Mouse (Mus musculus): ENCODE results near the gene Lpcat4. TPM values are rescaled to one million over a fixed set of nuclear protein-coding genes. Genes with fewer than 3 reads are reported as not detected.
"Not testable (repeated sequence)": the region's sequence is repeated elsewhere in the genome, so short reads cannot be mapped to it uniquely, and the experiment has no call there.

The Lpcat4 gene
- polyA plus RNA-seq, 1 experiment from 2014 or later: 18.5 TPM

DNA sequence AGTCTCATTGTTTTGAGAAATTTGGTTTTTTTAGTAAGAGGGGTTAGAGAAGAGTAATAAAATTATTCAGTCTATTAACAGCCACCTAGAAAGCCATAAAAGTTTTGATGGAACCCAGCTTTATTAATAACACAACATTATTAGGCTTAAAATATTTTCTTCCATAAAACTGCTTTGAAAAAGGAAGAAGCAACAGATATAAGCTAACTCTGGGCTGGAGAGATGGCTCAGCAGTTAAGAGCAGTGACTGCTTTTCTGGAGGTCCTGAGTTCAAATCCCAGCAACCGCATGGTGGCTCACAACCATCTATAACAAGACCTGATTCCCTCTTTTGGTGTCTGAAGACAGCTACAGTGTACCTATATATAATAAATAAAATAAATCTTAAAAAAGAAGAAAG, 46.8 kb downstream of the Lpcat4 start:
- peaks cover 12% of the 10 kb centered on the region for H3K4me1 ChIP-seq (replicated peaks)
- H3K9me3 ChIP-seq; H3K27me3 ChIP-seq; H3K9ac ChIP-seq; H3K36me3 ChIP-seq; H3K4me2 ChIP-seq; H3K4me3 ChIP-seq; ATAC-seq (ENCODE audit: low read depth); H3K27ac ChIP-seq (replicated peaks): not testable (repeated sequence)
- 97% methylated on average over 1 of the region's 1 CpGs for WGBS

- no peak overlapping the region for H3K9ac ChIP-seq
- H3K27me3 ChIP-seq: no peaks in the 10 kb centered on the region
- no peaks in the 10 kb centered on the region for H3K36me3 ChIP-seq
- no peak overlapping the region for H3K27ac ChIP-seq (replicated peaks)
- H3K4me3 ChIP-seq: no peak overlapping the region
- no peak for ATAC-seq (ENCODE audit: low read depth)
- WGBS: 75% methylated on average over 4 of the region's 4 CpGs
- no peaks in the 10 kb centered on the region for H3K9me3 ChIP-seq
- H3K4me1 ChIP-seq (replicated peaks): peaks cover 12% of the 10 kb centered on the region
- no peak overlapping the region for H3K4me2 ChIP-seq
Measured at GRCm38 (mm10) chr2:112287059-112287458, 47.8 kb downstream of the Lpcat4 start.

GRCm38 (mm10) chr2:112289507-112289906, 50.2 kb downstream of the Lpcat4 start:
- 94% methylated on average over 3 of the region's 3 CpGs for WGBS
- no peaks in the 10 kb centered on the region for H3K9me3 ChIP-seq
- no peak overlapping the region for H3K4me2 ChIP-seq
- no peak for ATAC-seq (ENCODE audit: low read depth)
- peaks cover 6% of the 10 kb centered on the region for H3K4me1 ChIP-seq (replicated peaks)
- no peak overlapping the region for H3K9ac ChIP-seq
- no peaks in the 10 kb centered on the region for H3K36me3 ChIP-seq
- H3K27ac ChIP-seq (replicated peaks): no peak overlapping the region
- no peak overlapping the region for H3K4me3 ChIP-seq
- H3K27me3 ChIP-seq: no peaks in the 10 kb centered on the region

- no peak for ATAC-seq (ENCODE audit: low read depth)
- Histone ChIP-seq H3K4me2 (no peak overlapping the region), H3K27me3 (no peaks in the 10 kb centered on the region), H3K4me1 (replicated peaks) (no peaks in the 10 kb centered on the region), H3K9me3 (no peaks in the 10 kb centered on the region), H3K4me3 (no peak overlapping the region), H3K36me3 (no peaks in the 10 kb centered on the region), H3K9ac (no peak overlapping the region), H3K27ac (replicated peaks) (no peak overlapping the region)
- WGBS: 87% methylated on average over 2 of the region's 2 CpGs
Measured at GRCm38 (mm10) chr2:112292823-112293222, 53.6 kb downstream of the Lpcat4 start.

- WGBS: 76% methylated on average over 3 of the region's 3 CpGs
Measured at GRCm38 (mm10) chr2:112296211-112296610, 56.9 kb downstream of the Lpcat4 start.

More at GRCm38 (mm10) chr2:112296211-112296610, 56.9 kb downstream of the Lpcat4 start:
- no peaks in the 10 kb centered on the region for H3K27me3 ChIP-seq
- H3K9ac ChIP-seq: no peak overlapping the region
- no peaks in the 10 kb centered on the region for H3K4me1 ChIP-seq (replicated peaks)
- ATAC-seq (ENCODE audit: low read depth): no peak
- H3K4me3 ChIP-seq: no peak overlapping the region
- no peaks in the 10 kb centered on the region for H3K9me3 ChIP-seq
- H3K36me3 ChIP-seq: no peaks in the 10 kb centered on the region
- H3K27ac ChIP-seq (replicated peaks): no peak overlapping the region
- no peak overlapping the region for H3K4me2 ChIP-seq

Other genes starting within 250 kb of the Lpcat4 start
- not detected in 2 replicates for gene Olfr1309, start 249.2 kb upstream of the Lpcat4 start, polyA plus RNA-seq (2015; fragmentation: Nextera tagmentation; extraction: Ambion mirVana)
- gene Olfr1310, start 226.8 kb upstream of the Lpcat4 start, polyA plus RNA-seq (2015; fragmentation: Nextera tagmentation; extraction: Ambion mirVana): not detected in 2 replicates
- not detected in 2 replicates for gene Olfr1311, start 215.1 kb upstream of the Lpcat4 start, polyA plus RNA-seq (2015; fragmentation: Nextera tagmentation; extraction: Ambion mirVana)
- gene Olfr1312, start 189.2 kb upstream of the Lpcat4 start, polyA plus RNA-seq (2015; fragmentation: Nextera tagmentation; extraction: Ambion mirVana): not detected in 2 replicates
- not detected in 2 replicates for gene Olfr1313, start 161.6 kb upstream of the Lpcat4 start, polyA plus RNA-seq (2015; fragmentation: Nextera tagmentation; extraction: Ambion mirVana)
- not detected in 2 replicates for gene Olfr1314, start 142.7 kb upstream of the Lpcat4 start, polyA plus RNA-seq (2015; fragmentation: Nextera tagmentation; extraction: Ambion mirVana)
- not detected in 2 replicates for gene Olfr1315-ps1, start 124.0 kb upstream of the Lpcat4 start, polyA plus RNA-seq (2015; fragmentation: Nextera tagmentation; extraction: Ambion mirVana)
- not detected in 2 replicates for gene Olfr1316, start 104.5 kb upstream of the Lpcat4 start, polyA plus RNA-seq (2015; fragmentation: Nextera tagmentation; extraction: Ambion mirVana)
- not detected in 2 replicates for gene Olfr1317, start 99.1 kb upstream of the Lpcat4 start, polyA plus RNA-seq (2015; fragmentation: Nextera tagmentation; extraction: Ambion mirVana)
- gene Olfr1318, start 85.3 kb upstream of the Lpcat4 start, polyA plus RNA-seq (2015; fragmentation: Nextera tagmentation; extraction: Ambion mirVana): 0.06 TPM in 1 of 2 replicates, not detected in the other
- gene Nutm1, start 19.8 kb downstream of the Lpcat4 start, polyA plus RNA-seq (2015; fragmentation: Nextera tagmentation; extraction: Ambion mirVana): 0.11 TPM in 1 of 2 replicates, not detected in the other
- gene Nop10, start 22.5 kb downstream of the Lpcat4 start, polyA plus RNA-seq (2015; fragmentation: Nextera tagmentation; extraction: Ambion mirVana): 163 and 172 TPM in 2 replicates
- gene Slc12a6, start 26.4 kb downstream of the Lpcat4 start, polyA plus RNA-seq (2015; fragmentation: Nextera tagmentation; extraction: Ambion mirVana): 13.6 and 15.0 TPM in 2 replicates
- not detected in 2 replicates for gene Gm21985, start 26.8 kb downstream of the Lpcat4 start, polyA plus RNA-seq (2015; fragmentation: Nextera tagmentation; extraction: Ambion mirVana)
- gene Emc4, start 128.6 kb downstream of the Lpcat4 start, polyA plus RNA-seq (2015; fragmentation: Nextera tagmentation; extraction: Ambion mirVana): 159 and 174 TPM in 2 replicates
- 37.0 and 38.7 TPM in 2 replicates for gene Katnbl1, start 139.7 kb downstream of the Lpcat4 start, polyA plus RNA-seq (2015; fragmentation: Nextera tagmentation; extraction: Ambion mirVana)
- gene Emc7, start 215.5 kb downstream of the Lpcat4 start, polyA plus RNA-seq (2015; fragmentation: Nextera tagmentation; extraction: Ambion mirVana): 20.9 and 21.8 TPM in 2 replicates
- gene Chrm5, start 241.3 kb downstream of the Lpcat4 start, polyA plus RNA-seq (2015; fragmentation: Nextera tagmentation; extraction: Ambion mirVana): 0.18 and 0.54 TPM in 2 replicates

All from neural tube, embryonic 13.5 days (tissue).